Mouse (Mus musculus) limb, embryonic 10.5 days (tissue): Measurements from ENCODE around the gene Arhgef6. TPM values are rescaled to one million over a fixed set of nuclear protein-coding genes. Genes with fewer than 3 reads are reported as not detected.
A peak's percentile ranks its signal among the peaks of the same experiment; 100 is the strongest.

Experiments
- DNase-seq: peaks from one replicate; pipeline ENCODE4 v3.0.0-alpha.2; 2017; ENCODE audit warnings: low spot score
- H3K27ac ChIP-seq: fragments of 300-500 bp; sonication (generic); 2 replicates; pipeline ENCODE4 v1.5.1; 2016; ENCODE audit warnings: mild to moderate bottlenecking
- H3K27me3 ChIP-seq: fragments of 300-500 bp; sonication (generic); 2 replicates; pipeline ENCODE4 v1.6.1; 2016; ENCODE audit warnings: low read depth, mild to moderate bottlenecking; ENCODE audit not compliant: poor library complexity, severe bottlenecking
- H3K36me3 ChIP-seq: fragments of 300-500 bp; sonication (generic); 2 replicates; pipeline ENCODE4 v1.6.1; 2016; ENCODE audit warnings: mild to moderate bottlenecking, moderate library complexity
- H3K4me1 ChIP-seq: fragments of 300-500 bp; sonication (generic); 2 replicates; pipeline ENCODE4 v1.6.1; 2016
- H3K4me3 ChIP-seq: fragments of 300-500 bp; sonication (generic); 2 replicates; pipeline ENCODE4 v1.5.1; 2016; ENCODE audit warnings: mild to moderate bottlenecking, moderate library complexity
- H3K9me3 ChIP-seq: fragments of 300-500 bp; sonication (generic); replicated peaks from 2 replicates; pipeline ENCODE4 v1.6.1; 2016; ENCODE audit warnings: mild to moderate bottlenecking
- WGBS: fragments of 180-500 bp; shearing (Covaris S2); methylation state at CpG from one replicate; pipeline ENCODE4 v1.1.7; 2016; 5-methylcytosine and 5-hydroxymethylcytosine counted together
- polyA plus RNA-seq: library from polyadenylated mRNA; unstranded; fragments of >200 nt; fragmentation: Nextera tagmentation; extraction: Ambion mirVana; gene quantifications from 2 replicates; pipeline ENCODE4 v1.2.1, GENCODE M21; 2016

Arhgef6 gene
- polyA plus RNA-seq, 1 experiment from 2014 or later, result 1.8 TPM

DNA sequence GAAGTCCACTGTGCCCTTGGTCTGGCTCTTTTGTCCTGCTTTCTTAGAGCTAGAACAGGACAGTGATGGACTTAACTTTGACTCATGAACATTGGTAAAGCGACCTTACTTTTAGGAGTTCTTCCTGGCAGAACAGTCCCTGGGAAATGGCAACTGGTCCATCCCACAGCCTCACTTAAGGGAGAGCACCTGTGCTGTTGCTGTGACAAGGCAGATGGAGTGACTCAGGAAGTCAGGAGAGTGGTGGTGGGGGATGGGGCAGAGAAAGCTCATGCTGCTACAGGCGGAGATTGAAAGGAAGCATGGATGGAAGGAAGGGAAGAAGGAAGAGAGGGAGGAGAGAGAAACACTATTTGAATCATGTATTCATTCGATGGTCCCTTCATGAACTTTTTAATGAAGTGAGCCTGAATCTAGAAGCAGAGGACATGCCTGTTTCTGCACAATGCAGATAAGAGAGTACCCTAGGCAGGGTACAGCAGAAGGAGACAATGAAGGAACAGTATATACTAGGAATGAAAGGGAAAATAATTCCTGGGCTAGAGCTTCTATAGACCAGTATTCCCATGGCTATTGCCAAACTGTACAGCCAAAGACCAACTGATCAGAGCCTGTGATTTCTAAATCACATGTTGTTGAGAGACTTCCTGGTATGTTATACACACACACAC, 10.7 kb downstream of the Arhgef6 start:
- no peak overlapping the region for H3K4me3 ChIP-seq
- no peak for DNase-seq
- H3K9me3 ChIP-seq, result no peaks in the 10 kb centered on the region
- H3K27me3 ChIP-seq, result peaks cover 39% of the 10 kb centered on the region
- H3K36me3 ChIP-seq, result no peaks in the 10 kb centered on the region
- H3K4me1 ChIP-seq, result no peaks in the 10 kb centered on the region
- WGBS, result 71% methylated on average over 3 of the region's 3 CpGs
- no peak overlapping the region for H3K27ac ChIP-seq

DNA sequence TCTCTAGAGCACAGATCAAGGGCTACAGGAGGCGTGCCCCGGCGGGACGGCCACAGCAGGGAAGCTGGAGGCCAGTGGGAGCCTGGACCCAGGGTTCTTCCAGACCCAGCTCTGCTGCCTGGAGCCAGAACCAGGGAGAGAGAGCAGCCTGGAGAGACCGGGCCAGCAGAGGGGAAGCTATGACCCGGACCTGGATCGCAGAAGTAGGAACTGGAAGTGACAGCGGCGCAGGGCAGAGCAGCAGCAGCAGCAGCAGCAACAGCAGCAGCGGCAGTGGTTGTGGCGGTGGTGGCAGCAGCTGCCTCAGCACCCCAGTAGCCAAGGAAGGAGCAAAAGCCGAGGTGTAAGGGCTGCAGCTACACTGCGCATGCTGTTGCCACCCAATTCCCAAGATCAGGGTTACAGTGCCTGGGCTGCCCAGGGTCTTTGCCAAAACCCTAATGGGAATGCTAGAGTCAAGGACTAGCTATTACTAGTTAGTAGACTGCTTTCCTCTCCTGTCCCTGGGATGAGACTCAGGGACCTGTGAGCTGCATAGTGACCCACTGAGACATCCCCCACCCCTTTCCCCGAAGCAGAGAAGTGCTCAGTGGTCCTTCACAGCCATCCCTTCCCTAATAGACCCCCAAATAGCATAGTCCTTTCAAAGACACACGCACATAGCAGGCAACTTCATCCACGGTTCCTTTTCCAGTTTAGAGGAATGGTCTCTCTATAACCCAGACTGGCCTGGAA, 11.9 kb downstream of the Arhgef6 start:
- Histone ChIP-seq H3K4me3 (peak overlapping the region; percentile 55), H3K27ac (peak overlapping the region; percentile 19; the same call in 1 of the 2 replicates), H3K27me3 (peaks cover 39% of the 10 kb centered on the region), H3K36me3 (no peaks in the 10 kb centered on the region), H3K4me1 (no peaks in the 10 kb centered on the region), H3K9me3 (no peaks in the 10 kb centered on the region)
- WGBS, result 24% methylated on average over 16 of the region's 16 CpGs
- DNase-seq, result peak; percentile 37

DNA sequence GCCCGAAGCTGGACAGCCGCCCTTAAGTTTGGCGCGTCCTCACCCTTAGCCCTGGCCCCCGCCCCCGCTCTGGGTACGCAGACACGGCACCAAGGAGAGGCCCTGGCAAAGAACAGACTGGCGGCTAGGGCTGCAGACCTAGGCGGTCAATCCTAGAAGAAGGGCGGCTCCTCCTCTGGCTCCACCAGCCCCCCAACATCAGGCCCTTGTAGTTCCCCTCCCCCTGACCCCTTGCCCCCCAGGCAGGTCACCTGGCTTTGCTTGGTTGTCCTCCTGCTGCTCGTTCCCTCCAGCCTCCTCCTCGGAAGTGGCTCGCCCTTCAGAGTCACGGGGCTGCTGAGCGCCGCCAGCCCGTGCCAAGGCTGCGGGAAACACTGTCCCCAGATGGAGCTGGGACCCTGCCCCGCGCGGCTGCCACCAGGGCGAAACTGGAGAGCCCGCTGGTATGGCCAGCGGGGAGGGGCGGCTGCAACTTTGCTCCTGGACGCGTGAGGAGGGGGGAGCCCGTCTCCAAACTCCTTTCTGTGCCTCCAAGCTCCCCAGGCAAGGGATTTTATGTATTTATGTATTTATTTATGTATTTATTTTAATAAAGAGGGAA, 12.6 kb downstream of the Arhgef6 start:
- Histone ChIP-seq H3K4me1 (no peaks in the 10 kb centered on the region), H3K27me3 (peaks cover 39% of the 10 kb centered on the region), H3K36me3 (no peaks in the 10 kb centered on the region), H3K27ac (peak overlapping the region; percentile 19; the same call in 1 of the 2 replicates), H3K4me3 (peak overlapping the region; percentile 55), H3K9me3 (no peaks in the 10 kb centered on the region)
- WGBS, result 8% methylated on average over 29 of the region's 29 CpGs
- peak; percentile 35 for DNase-seq

DNA sequence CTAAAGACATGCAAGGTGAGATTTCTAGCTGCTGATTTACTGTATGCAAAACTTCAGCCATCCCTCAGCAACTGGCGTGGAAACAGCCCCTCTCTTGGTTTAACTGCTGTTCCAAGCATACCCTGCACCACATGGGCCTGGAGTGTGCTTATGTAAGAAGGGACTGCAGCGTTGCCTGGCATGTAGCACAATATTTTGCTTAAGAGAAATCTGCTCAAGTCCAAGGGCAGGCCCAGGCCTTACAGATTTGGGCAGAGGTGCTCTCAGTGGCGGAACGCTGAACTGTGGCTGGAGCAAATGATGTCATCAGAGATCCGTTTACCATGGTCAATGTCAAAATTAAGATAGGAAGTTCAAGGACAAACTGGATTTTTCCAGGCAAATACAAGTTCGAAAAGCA, 13.6 kb downstream of the Arhgef6 start:
- no peaks in the 10 kb centered on the region for H3K4me1 ChIP-seq
- H3K4me3 ChIP-seq, result no peak overlapping the region
- WGBS, result 75% methylated on average over 6 of the region's 6 CpGs
- DNase-seq, result peak; percentile 28
- H3K27ac ChIP-seq, result no peak overlapping the region
- no peaks in the 10 kb centered on the region for H3K9me3 ChIP-seq
- H3K36me3 ChIP-seq, result no peaks in the 10 kb centered on the region
- peaks cover 39% of the 10 kb centered on the region for H3K27me3 ChIP-seq

DNA sequence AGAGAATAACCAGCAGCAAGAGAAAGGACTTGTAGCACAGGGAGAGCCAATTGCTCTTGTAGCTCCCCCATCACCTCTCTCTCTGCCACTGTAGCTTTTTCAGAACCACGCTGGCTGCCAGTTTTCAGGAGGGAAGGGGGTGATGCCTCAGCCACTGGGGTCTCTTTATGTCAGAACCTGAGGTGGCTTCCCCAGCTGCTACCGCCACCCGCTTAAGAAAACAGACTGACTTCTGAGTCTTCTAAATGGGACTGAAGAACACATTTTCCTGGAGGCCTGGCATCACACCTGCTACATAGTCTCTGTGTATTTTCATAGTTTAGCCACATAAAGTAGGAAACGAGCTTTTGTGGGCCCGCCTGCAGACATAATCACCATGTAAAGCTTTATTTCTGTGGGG, 26.5 kb downstream of the Arhgef6 start:
- 86% methylated on average over 5 of the region's 5 CpGs for WGBS
- Histone ChIP-seq H3K27me3 (no peaks in the 10 kb centered on the region), H3K36me3 (no peaks in the 10 kb centered on the region), H3K9me3 (no peaks in the 10 kb centered on the region), H3K4me3 (no peak overlapping the region), H3K4me1 (peaks cover 3% of the 10 kb centered on the region; the same call in 1 of the 2 replicates), H3K27ac (no peak overlapping the region)
- no peak for DNase-seq

DNA sequence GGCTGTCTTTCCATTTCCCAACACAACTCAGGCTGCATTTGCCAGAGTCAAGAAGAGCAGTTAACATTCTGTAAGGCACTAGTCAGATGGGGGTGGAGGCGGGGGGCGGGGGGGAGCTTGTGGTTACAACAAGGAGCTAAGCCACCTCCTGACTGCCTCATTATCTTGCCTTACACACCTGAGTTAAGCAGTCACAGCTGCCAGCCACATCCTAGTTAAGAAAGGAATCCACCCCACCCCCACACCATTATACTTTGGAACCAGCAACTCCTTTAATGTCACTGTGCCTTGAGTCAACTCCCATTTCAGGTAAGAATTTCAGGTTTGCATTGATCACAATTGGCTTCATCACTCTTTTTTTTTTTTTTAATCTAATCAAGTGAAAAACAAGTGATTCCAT, 28.5 kb downstream of the Arhgef6 start:
- no peaks in the 10 kb centered on the region for H3K36me3 ChIP-seq
- H3K9me3 ChIP-seq, result no peaks in the 10 kb centered on the region
- H3K27ac ChIP-seq, result no peak overlapping the region
- no peaks in the 10 kb centered on the region for H3K27me3 ChIP-seq
- 55% methylated on average over 2 of the region's 2 CpGs for WGBS
- DNase-seq, result no peak
- H3K4me3 ChIP-seq, result no peak overlapping the region
- H3K4me1 ChIP-seq, result peaks cover 3% of the 10 kb centered on the region; the same call in 1 of the 2 replicates

DNA sequence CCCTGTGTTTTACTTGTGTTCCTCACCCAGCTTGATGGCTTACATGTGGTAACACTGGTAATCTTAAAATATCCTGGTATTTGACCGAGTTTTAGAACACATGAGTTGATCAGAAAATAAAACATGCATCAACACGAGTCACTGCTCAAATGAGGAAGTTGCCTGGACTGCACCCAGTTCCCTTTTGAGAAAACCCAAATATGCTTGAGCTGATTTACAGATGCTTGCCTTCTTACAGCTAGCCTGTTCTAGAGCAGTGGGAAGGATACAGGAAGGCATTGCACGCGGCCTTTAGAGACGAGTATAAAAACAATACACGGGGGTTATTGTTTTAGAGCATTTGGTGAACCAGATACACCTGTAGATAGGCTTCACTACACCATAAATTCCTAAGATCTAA, 31.8 kb downstream of the Arhgef6 start:
- Histone ChIP-seq H3K9me3 (no peaks in the 10 kb centered on the region), H3K4me1 (peaks cover 10% of the 10 kb centered on the region; the same call in 1 of the 2 replicates), H3K36me3 (no peaks in the 10 kb centered on the region), H3K27me3 (no peaks in the 10 kb centered on the region), H3K4me3 (no peak overlapping the region), H3K27ac (no peak overlapping the region)
- WGBS, result 90% methylated on average over 6 of the region's 6 CpGs
- no peak for DNase-seq

DNA sequence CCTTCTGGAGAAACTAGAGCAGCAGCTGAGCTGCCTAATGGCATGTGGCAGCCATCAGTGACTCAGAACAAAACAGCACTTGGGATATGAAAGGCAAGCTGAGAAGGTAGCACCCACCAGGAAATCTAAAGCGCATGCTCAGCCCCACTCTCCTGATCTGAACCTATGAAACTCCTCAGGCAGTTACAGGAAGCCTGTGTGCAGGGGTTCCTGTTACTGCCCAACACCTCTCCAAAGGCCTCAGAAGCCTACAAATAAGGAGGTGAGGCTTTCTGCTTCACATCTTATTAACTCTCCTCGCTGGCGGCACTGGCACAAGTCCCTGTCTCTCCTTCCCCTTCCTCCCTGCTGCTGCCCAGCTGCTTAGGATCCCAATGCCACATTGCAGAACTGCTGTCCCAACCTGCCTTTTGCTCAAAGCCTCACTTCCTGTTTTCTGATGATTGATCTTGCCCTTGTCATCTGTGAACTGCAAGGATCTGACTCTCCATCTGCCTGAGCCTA, 33.7 kb downstream of the Arhgef6 start:
- H3K27ac ChIP-seq, result no peak overlapping the region
- DNase-seq, result no peak
- 75% methylated on average over 3 of the region's 3 CpGs for WGBS
- H3K4me1 ChIP-seq, result peaks cover 7% of the 10 kb centered on the region; the same call in 1 of the 2 replicates
- no peak overlapping the region for H3K4me3 ChIP-seq
- no peaks in the 10 kb centered on the region for H3K27me3 ChIP-seq
- no peaks in the 10 kb centered on the region for H3K36me3 ChIP-seq
- no peaks in the 10 kb centered on the region for H3K9me3 ChIP-seq

DNA sequence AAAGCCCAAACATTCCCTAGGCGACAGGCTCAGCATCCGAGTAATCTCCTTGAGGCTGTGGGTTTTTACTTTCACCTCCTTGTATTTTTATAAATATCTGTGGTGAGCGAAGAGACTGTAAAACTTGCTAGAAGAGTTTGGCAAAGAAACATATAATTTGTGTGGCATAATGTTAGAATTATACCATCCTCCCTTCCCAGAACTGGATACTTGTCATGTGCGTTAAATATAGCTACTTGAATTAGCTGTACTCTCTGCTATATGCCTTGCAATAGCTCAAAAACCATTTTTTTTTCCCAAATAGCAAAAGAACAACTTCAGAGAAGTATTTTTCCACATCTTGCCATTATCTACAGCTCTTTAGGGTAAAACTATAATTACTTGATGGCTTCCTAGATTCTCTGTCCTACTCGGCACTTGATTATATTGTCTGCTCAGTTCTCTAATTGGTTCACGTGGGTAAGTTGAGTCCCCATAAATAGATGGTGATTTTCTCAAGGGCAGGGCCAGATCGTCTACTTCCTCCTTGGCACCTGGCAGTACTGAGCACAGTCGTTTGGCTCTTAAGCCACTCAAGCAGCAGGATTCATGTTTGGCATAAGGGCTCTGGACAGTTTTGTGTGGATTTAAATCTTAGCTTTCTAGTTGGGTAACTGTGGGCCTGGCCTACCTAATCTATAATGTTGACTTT, 35.2 kb downstream of the Arhgef6 start:
- Histone ChIP-seq H3K9me3 (no peaks in the 10 kb centered on the region), H3K4me3 (no peak overlapping the region), H3K36me3 (no peaks in the 10 kb centered on the region), H3K27ac (no peak overlapping the region), H3K4me1 (peaks cover 7% of the 10 kb centered on the region; the same call in 1 of the 2 replicates), H3K27me3 (no peaks in the 10 kb centered on the region)
- DNase-seq, result no peak
- WGBS, result 80% methylated on average over 8 of the region's 8 CpGs

DNA sequence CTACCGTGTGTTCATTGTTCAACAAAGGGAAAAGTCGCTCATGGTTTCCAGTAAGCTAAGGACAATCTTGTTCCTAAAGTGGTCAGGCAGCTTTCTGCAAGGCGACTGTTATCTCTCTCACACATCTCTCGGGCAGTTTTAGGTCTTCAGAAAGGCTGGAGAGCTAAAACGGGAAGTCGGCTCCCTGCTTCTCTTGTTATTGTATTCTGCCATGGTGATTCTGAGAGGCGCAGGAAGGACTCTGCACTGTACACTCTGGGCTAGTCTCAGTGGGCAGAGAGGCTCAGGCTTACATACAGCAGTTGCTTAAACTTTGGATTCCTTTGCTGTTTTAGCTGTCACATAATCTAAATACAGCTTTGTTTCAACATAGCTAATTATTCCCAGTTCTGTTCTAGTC, 39.6 kb downstream of the Arhgef6 start:
- no peak overlapping the region for H3K27ac ChIP-seq
- H3K4me3 ChIP-seq, result no peak overlapping the region
- H3K27me3 ChIP-seq, result no peaks in the 10 kb centered on the region
- WGBS, result 80% methylated on average over 7 of the region's 7 CpGs
- no peaks in the 10 kb centered on the region for H3K36me3 ChIP-seq
- DNase-seq, result no peak
- peaks cover 7% of the 10 kb centered on the region; the same call in 1 of the 2 replicates for H3K4me1 ChIP-seq
- no peaks in the 10 kb centered on the region for H3K9me3 ChIP-seq

DNA sequence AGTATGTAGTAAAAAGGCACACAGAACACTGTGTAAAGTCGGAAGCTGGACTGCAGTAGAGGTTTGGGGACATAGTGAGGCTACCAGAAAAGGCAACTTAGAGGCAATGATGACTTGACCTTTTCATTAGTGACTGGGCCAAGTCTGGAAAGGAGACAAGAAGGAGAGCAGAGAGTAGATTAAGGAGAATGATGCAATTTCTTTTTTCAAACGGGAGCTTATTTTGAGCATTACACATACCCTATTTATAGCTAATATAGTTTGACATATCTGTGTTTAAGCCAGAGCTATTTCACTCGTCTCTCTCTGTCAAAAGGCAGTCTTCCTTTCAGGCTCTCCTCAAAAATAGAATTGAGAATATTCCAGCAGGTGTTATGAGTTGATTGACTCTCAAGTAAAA, 50.1 kb downstream of the Arhgef6 start:
- Histone ChIP-seq H3K9me3 (no peaks in the 10 kb centered on the region), H3K4me3 (no peak overlapping the region), H3K4me1 (no peaks in the 10 kb centered on the region), H3K27me3 (no peaks in the 10 kb centered on the region), H3K36me3 (no peaks in the 10 kb centered on the region), H3K27ac (no peak overlapping the region)
- no peak for DNase-seq
- WGBS, result 91% methylated on average over 3 of the region's 3 CpGs

DNA sequence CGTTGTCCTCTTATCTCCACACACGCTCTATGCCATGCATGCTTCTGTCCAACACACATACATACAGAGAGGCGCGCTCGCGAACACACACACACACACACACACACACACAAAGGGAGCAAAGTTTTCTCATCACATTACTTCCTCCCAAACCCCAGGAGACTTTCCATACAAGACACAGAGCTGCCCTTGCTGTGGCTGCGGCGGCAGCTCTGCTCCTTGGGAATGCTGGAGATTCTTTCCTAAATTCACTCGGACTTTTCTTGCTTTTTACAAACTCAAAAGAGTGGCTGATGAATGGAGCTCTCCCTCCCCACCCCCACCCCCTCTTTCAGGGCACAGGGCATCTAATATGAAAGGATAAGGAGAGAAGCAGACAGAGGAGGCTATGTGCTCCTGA, 52.2 kb downstream of the Arhgef6 start:
- DNase-seq, result no peak
- Histone ChIP-seq H3K4me1 (no peaks in the 10 kb centered on the region), H3K4me3 (no peak overlapping the region), H3K9me3 (no peaks in the 10 kb centered on the region), H3K36me3 (no peaks in the 10 kb centered on the region), H3K27me3 (no peaks in the 10 kb centered on the region), H3K27ac (no peak overlapping the region)
- 73% methylated on average over 9 of the region's 9 CpGs for WGBS
